Mouse (Mus musculus) forebrain, embryonic 16.5 days (tissue): ENCODE measurements at regions not wholly inside any gene's neighbourhood (a gene's known extent, or its start where the extent isn't known, plus 50 kb on each side); places are given as distances from the start of the nearest gene placed in this dataset.
A peak's percentile ranks its signal among the peaks of the same experiment; 100 is the strongest.

ENCODE experiments used
- ATAC-seq: fragments of 200-750 bp; cut with Nextera tagmentation; 2 replicates; pipeline ENCODE4 v1.8.0; 2017; ENCODE audit warnings: mild to moderate bottlenecking, moderate library complexity
- H3K27ac ChIP-seq: fragments of 300-500 bp; sonication (generic); 2 replicates; pipeline ENCODE4 v1.5.1; 2014; ENCODE audit warnings: low read length, control low read depth
- H3K27me3 ChIP-seq: fragments of 300-500 bp; sonication (generic); replicated peaks from 2 replicates; pipeline ENCODE4 v1.6.1; 2014; ENCODE audit warnings: low read length; ENCODE audit not compliant: control insufficient read depth, insufficient read depth
- H3K36me3 ChIP-seq: fragments of 300-500 bp; sonication (generic); 2 replicates; pipeline ENCODE4 v1.6.1; 2014; ENCODE audit not compliant: control insufficient read depth, insufficient read depth
- H3K4me1 ChIP-seq: fragments of 300-500 bp; sonication (generic); replicated peaks from 2 replicates; pipeline ENCODE4 v1.6.1; 2014; ENCODE audit warnings: low read length; ENCODE audit not compliant: control insufficient read depth, insufficient read depth
- H3K4me2 ChIP-seq: fragments of 300-500 bp; sonication (generic); 2 replicates; pipeline ENCODE4 v1.6.1; 2014; ENCODE audit warnings: mild to moderate bottlenecking, low read length, control low read depth
- H3K4me3 ChIP-seq: fragments of 300-500 bp; sonication (generic); replicated peaks from 2 replicates; pipeline ENCODE4 v1.5.1; 2014; ENCODE audit warnings: mild to moderate bottlenecking, low read length, control low read depth
- H3K9ac ChIP-seq: fragments of 300-500 bp; sonication (generic); replicated peaks from 2 replicates; pipeline ENCODE4 v1.6.1; 2014; ENCODE audit warnings: low read depth, low read length, control low read depth
- H3K9me3 ChIP-seq: fragments of 300-500 bp; sonication (generic); 2 replicates; pipeline ENCODE4 v1.6.1; 2016; ENCODE audit warnings: low read length; ENCODE audit not compliant: control insufficient read depth
- WGBS: fragments of 180-500 bp; shearing (Covaris S2); extraction: QIAGEN DNeasy Blood & Tissue Kit; methylation state at CpG from one replicate; pipeline ENCODE4 v1.1.7; 2014; 5-methylcytosine and 5-hydroxymethylcytosine counted together

- Histone ChIP-seq H3K4me2 (no peak overlapping the region), H3K36me3 (no peaks in the 10 kb centered on the region)
- WGBS, result 76% methylated on average over 5 of the region's 5 CpGs
Measured at GRCm38 (mm10) chr13:92925196-92925595, 80.6 kb downstream of the Mtx3 start.

GRCm38 (mm10) chr13:92928551-92928950 is 84.0 kb downstream of the Mtx3 start:
- WGBS, result 70% methylated on average over 1 of the region's 1 CpGs
- Histone ChIP-seq H3K4me2 (no peak overlapping the region), H3K4me1 (no peaks in the 10 kb centered on the region), H3K36me3 (no peaks in the 10 kb centered on the region), H3K27me3 (no peaks in the 10 kb centered on the region), H3K9me3 (no peaks in the 10 kb centered on the region), H3K4me3 (no peak overlapping the region), H3K27ac (no peak overlapping the region), H3K9ac (no peak overlapping the region)
- ATAC-seq, result no peak

More at GRCm38 (mm10) chr13:92925196-92925595, 80.6 kb downstream of the Mtx3 start:
- no peak overlapping the region for H3K9ac ChIP-seq
- H3K4me1 ChIP-seq, result no peaks in the 10 kb centered on the region
- no peaks in the 10 kb centered on the region for H3K27me3 ChIP-seq
- H3K27ac ChIP-seq, result no peak overlapping the region
- ATAC-seq, result no peak
- no peaks in the 10 kb centered on the region for H3K9me3 ChIP-seq
- H3K4me3 ChIP-seq, result no peak overlapping the region

- ATAC-seq, result peak; percentile 61
- no peaks in the 10 kb centered on the region for H3K27me3 ChIP-seq
- no peaks in the 10 kb centered on the region for H3K9me3 ChIP-seq
- WGBS, result 56% methylated on average over 2 of the region's 2 CpGs
- H3K36me3 ChIP-seq, result no peaks in the 10 kb centered on the region
- no peak overlapping the region for H3K4me2 ChIP-seq
- H3K9ac ChIP-seq, result no peak overlapping the region
- no peak overlapping the region for H3K27ac ChIP-seq
- no peaks in the 10 kb centered on the region for H3K4me1 ChIP-seq
- no peak overlapping the region for H3K4me3 ChIP-seq
Measured at GRCm38 (mm10) chr13:92931696-92932095, 87.1 kb downstream of the Mtx3 start.

- Histone ChIP-seq H3K4me2 (no peak overlapping the region), H3K27me3 (no peaks in the 10 kb centered on the region), H3K4me1 (no peaks in the 10 kb centered on the region), H3K4me3 (no peak overlapping the region), H3K9ac (no peak overlapping the region), H3K9me3 (no peaks in the 10 kb centered on the region), H3K36me3 (no peaks in the 10 kb centered on the region), H3K27ac (no peak overlapping the region)
- 95% methylated on average over 7 of the region's 7 CpGs for WGBS
- no peak for ATAC-seq
Measured at GRCm38 (mm10) chr13:92939032-92939431, 94.5 kb downstream of the Mtx3 start.

- 91% methylated on average over 6 of the region's 6 CpGs for WGBS
- Histone ChIP-seq H3K4me3 (no peak overlapping the region), H3K4me1 (no peaks in the 10 kb centered on the region), H3K36me3 (no peaks in the 10 kb centered on the region), H3K27ac (no peak overlapping the region), H3K9me3 (no peaks in the 10 kb centered on the region), H3K9ac (no peak overlapping the region), H3K4me2 (no peak overlapping the region), H3K27me3 (no peaks in the 10 kb centered on the region)
- ATAC-seq, result no peak
Measured at GRCm38 (mm10) chr13:92940610-92941009, 96.0 kb downstream of the Mtx3 start.

GRCm38 (mm10) chr13:92948560-92948959 is 104.0 kb downstream of the Mtx3 start:
- no peaks in the 10 kb centered on the region for H3K9me3 ChIP-seq
- H3K27me3 ChIP-seq, result no peaks in the 10 kb centered on the region
- ATAC-seq, result no peak
- H3K4me2 ChIP-seq, result no peak overlapping the region
- H3K9ac ChIP-seq, result no peak overlapping the region
- no peaks in the 10 kb centered on the region for H3K36me3 ChIP-seq
- H3K4me1 ChIP-seq, result no peaks in the 10 kb centered on the region
- H3K4me3 ChIP-seq, result no peak overlapping the region
- H3K27ac ChIP-seq, result no peak overlapping the region
- 73% methylated on average over 2 of the region's 2 CpGs for WGBS

- Histone ChIP-seq H3K4me2 (no peak overlapping the region), H3K9ac (no peak overlapping the region), H3K36me3 (no peaks in the 10 kb centered on the region), H3K4me3 (no peak overlapping the region), H3K27ac (no peak overlapping the region), H3K27me3 (no peaks in the 10 kb centered on the region), H3K4me1 (no peaks in the 10 kb centered on the region), H3K9me3 (no peaks in the 10 kb centered on the region)
- 51% methylated on average over 4 of the region's 4 CpGs for WGBS
- ATAC-seq, result peak; percentile 77
Measured at GRCm38 (mm10) chr13:92960031-92960430, 115.5 kb downstream of the Mtx3 start.

- 84% methylated on average over 5 of the region's 5 CpGs for WGBS
- Histone ChIP-seq H3K27me3 (no peaks in the 10 kb centered on the region), H3K9me3 (no peaks in the 10 kb centered on the region), H3K27ac (no peak overlapping the region), H3K4me1 (no peaks in the 10 kb centered on the region), H3K9ac (no peak overlapping the region), H3K4me3 (no peak overlapping the region), H3K4me2 (no peak overlapping the region), H3K36me3 (no peaks in the 10 kb centered on the region)
- ATAC-seq, result no peak
Measured at GRCm38 (mm10) chr13:92962625-92963024, 118.1 kb downstream of the Mtx3 start.

GRCm38 (mm10) chr13:92963351-92963895 is 118.9 kb downstream of the Mtx3 start:
- H3K4me1 ChIP-seq, result no peaks in the 10 kb centered on the region
- H3K36me3 ChIP-seq, result no peaks in the 10 kb centered on the region
- no peaks in the 10 kb centered on the region for H3K27me3 ChIP-seq
- H3K9ac ChIP-seq, result no peak overlapping the region
- H3K9me3 ChIP-seq, result no peaks in the 10 kb centered on the region
- no peak overlapping the region for H3K4me3 ChIP-seq
- no peak overlapping the region for H3K27ac ChIP-seq
- 89% methylated on average over 2 of the region's 2 CpGs for WGBS
- no peak overlapping the region for H3K4me2 ChIP-seq
- no peak for ATAC-seq

- H3K4me1 ChIP-seq, result no peaks in the 10 kb centered on the region
- no peak for ATAC-seq
- no peaks in the 10 kb centered on the region for H3K9me3 ChIP-seq
- WGBS, result 88% methylated on average over 5 of the region's 5 CpGs
- H3K36me3 ChIP-seq, result no peaks in the 10 kb centered on the region
- no peak overlapping the region for H3K27ac ChIP-seq
- H3K27me3 ChIP-seq, result no peaks in the 10 kb centered on the region
- H3K9ac ChIP-seq, result no peak overlapping the region
- no peak overlapping the region for H3K4me2 ChIP-seq
- H3K4me3 ChIP-seq, result no peak overlapping the region
Measured at GRCm38 (mm10) chr13:92964213-92964743, 119.7 kb downstream of the Mtx3 start.
